Comparison of ENCODE assay signal across 15 mouse cellular contexts in genomic region chr6:93548311-93548710, GRCm38 (mm10).
"Had no signal": no experiment of that assay in that cellular context is flagged by ENCODE, and none has a peak within 500 bp of the region (broad histone marks: within the 10 kb centered on the region; RNA-seq: fewer than 3 reads in every experiment).

No protein-coding gene starts in this region.

- H3K9ac ChIP-seq: limb, embryonic 13.5 days; liver, embryonic 12.5 days; liver, embryonic 15.5 days; midbrain, embryonic 13.5 days had no signal

- H3K4me3 ChIP-seq: layer of hippocampus, adult 2 months; limb, embryonic 10.5 days; limb, embryonic 13.5 days; liver, embryonic 12.5 days; liver, embryonic 15.5 days; midbrain, embryonic 13.5 days had no signal

- H3K9me3 ChIP-seq: limb, embryonic 10.5 days; limb, embryonic 13.5 days; liver, embryonic 12.5 days; liver, embryonic 15.5 days; midbrain, embryonic 13.5 days had no signal

- H3K36me3 ChIP-seq: limb, embryonic 10.5 days; limb, embryonic 13.5 days; liver, embryonic 12.5 days; liver, embryonic 15.5 days; midbrain, embryonic 13.5 days had no signal

- H3K4me1 ChIP-seq: liver, embryonic 12.5 days; liver, embryonic 15.5 days; midbrain, embryonic 13.5 days had no signal

- H3K4me2 ChIP-seq: limb, embryonic 13.5 days; liver, embryonic 12.5 days; liver, embryonic 15.5 days; midbrain, embryonic 13.5 days had no signal

- DNase-seq: kidney, postnatal 25 days; layer of hippocampus, adult 9-11 months; liver; lung, postnatal 14 days; thymus, adult 18-20 months; thymus, postnatal 36 days had no signal

- ATAC-seq: liver, embryonic 12.5 days; midbrain, embryonic 13.5 days; midbrain, embryonic 16.5 days had no signal

- H3K27ac ChIP-seq: kidney, postnatal 0 days; layer of hippocampus, adult 2 months; limb, embryonic 10.5 days; limb, embryonic 13.5 days; liver, embryonic 12.5 days; liver, embryonic 15.5 days; macrophage; midbrain, embryonic 13.5 days had no signal

- H3K27me3 ChIP-seq: limb, embryonic 13.5 days; liver, embryonic 12.5 days; liver, embryonic 15.5 days; midbrain, embryonic 13.5 days had no signal
